Mouse (Mus musculus) stomach, postnatal 0 days (tissue): Measurements from ENCODE around the gene Nkap. TPM values are rescaled to one million over a fixed set of nuclear protein-coding genes. Genes with fewer than 3 reads are reported as not detected.
A peak's percentile ranks its signal among the peaks of the same experiment; 100 is the strongest.
"Not testable (repeated sequence)": the region's sequence is repeated elsewhere in the genome, so short reads cannot be mapped to it uniquely, and the experiment has no call there.

Source experiments
- ATAC-seq: fragments of 200-750 bp; cut with Nextera tagmentation; 2 replicates; pipeline ENCODE4 v1.8.0; 2017; ENCODE audit not compliant: low FRiP score, low TSS enrichment
- DNase-seq: peaks from one replicate; pipeline ENCODE4 v3.0.0-alpha.2; 2016; ENCODE audit warnings: low spot score
- H3K27ac ChIP-seq: fragments of 300-500 bp; sonication (generic); replicated peaks from 2 replicates; pipeline ENCODE4 v1.5.1; 2014; ENCODE audit warnings: mild to moderate bottlenecking, control low read depth
- H3K27me3 ChIP-seq: fragments of 300-500 bp; sonication (generic); 2 replicates; pipeline ENCODE4 v1.6.1; 2014; ENCODE audit warnings: low read length; ENCODE audit not compliant: control insufficient read depth, insufficient read depth
- H3K36me3 ChIP-seq: fragments of 300-500 bp; sonication (generic); 2 replicates; pipeline ENCODE4 v1.6.1; 2014; ENCODE audit warnings: low read length, mixed read lengths; ENCODE audit not compliant: control insufficient read depth, insufficient read depth
- H3K4me1 ChIP-seq: fragments of 300-500 bp; sonication (generic); replicated peaks from 2 replicates; pipeline ENCODE4 v1.6.1; 2014; ENCODE audit warnings: antibody characterized with exemption; ENCODE audit not compliant: control insufficient read depth, insufficient read depth
- H3K4me2 ChIP-seq: fragments of 300-500 bp; sonication (generic); replicated peaks from 2 replicates; pipeline ENCODE4 v1.6.1; 2014; ENCODE audit warnings: low read depth, mild to moderate bottlenecking, control low read depth, moderate library complexity
- H3K4me3 ChIP-seq: fragments of 300-500 bp; sonication (generic); 2 replicates; pipeline ENCODE4 v1.5.1; 2014; ENCODE audit warnings: low read depth, low read length, control low read depth
- H3K9ac ChIP-seq: fragments of 300-500 bp; sonication (generic); 2 replicates; pipeline ENCODE4 v1.6.1; 2014; ENCODE audit warnings: mild to moderate bottlenecking, low read length, control low read depth, mixed read lengths
- H3K9me3 ChIP-seq: fragments of 300-500 bp; sonication (generic); 2 replicates; pipeline ENCODE4 v1.6.1; 2016; ENCODE audit warnings: low read length; ENCODE audit not compliant: control insufficient read depth
- CTCF ChIP-seq: IDR thresholded peaks from 2 replicates; pipeline ENCODE4 v1.5.1; 2016; ENCODE audit warnings: antibody characterized with exemption, low read depth, mild to moderate bottlenecking, moderate library complexity
- EP300 ChIP-seq: optimal IDR thresholded peaks from 2 replicates; pipeline ENCODE3; 2016; ENCODE audit warnings: antibody characterized with exemption
- WGBS: fragments of 180-500 bp; shearing (Covaris S2); extraction: QIAGEN DNeasy Blood & Tissue Kit; methylation state at CpG from one replicate; pipeline ENCODE4 v1.1.7; 2014; 5-methylcytosine and 5-hydroxymethylcytosine counted together
- polyA plus RNA-seq: library from polyadenylated mRNA; unstranded; fragments of >200 nt; fragmentation: Nextera tagmentation; extraction: Ambion mirVana; gene quantifications from 2 replicates; pipeline ENCODE4 v1.2.1, GENCODE M21; 2015

Gene Nkap
- polyA plus RNA-seq, result 6.9 and 7.5 TPM in 2 replicates

GRCm38 (mm10) chrX:37126671-37127358 is at the start of gene Nkap:
TSS of gene Nkap (plus strand) at chrX:37126795.
- H3K9ac ChIP-seq, result peak within 1 kb of the TSS; percentile 77
- no peaks in the 10 kb centered on the region for H3K27me3 ChIP-seq
- DNase-seq, result peak; percentile 77
- no peaks in the 10 kb centered on the region for H3K4me1 ChIP-seq
- ATAC-seq, result peak; percentile 85
- peak within 1 kb of the TSS; percentile 60 for H3K4me3 ChIP-seq
- H3K9me3 ChIP-seq, result no peaks in the 10 kb centered on the region
- H3K36me3 ChIP-seq, result no peaks in the 10 kb centered on the region
- WGBS, result 14% methylated on average over 56 of the region's 58 CpGs
- peak within 1 kb of the TSS; percentile 79 for H3K27ac ChIP-seq
- peak within 1 kb of the TSS; percentile 52 for H3K4me2 ChIP-seq
- TF ChIP-seq CTCF (no peak), EP300 (no peak)

GRCm38 (mm10) chrX:37080345-37080744 is 46.2 kb upstream of the Nkap start:
- not testable (repeated sequence) for H3K4me3 ChIP-seq, H3K9ac ChIP-seq, ATAC-seq, DNase-seq, H3K27me3 ChIP-seq, H3K27ac ChIP-seq, H3K4me2 ChIP-seq, H3K36me3 ChIP-seq, H3K4me1 ChIP-seq, H3K9me3 ChIP-seq
- WGBS, result 73% methylated on average over 3 of the region's 4 CpGs

GRCm38 (mm10) chrX:37081194-37081593 is 45.4 kb upstream of the Nkap start:
- H3K9ac ChIP-seq, result no peak overlapping the region
- no peaks in the 10 kb centered on the region for H3K4me1 ChIP-seq
- H3K4me2 ChIP-seq, result no peak overlapping the region
- no peak overlapping the region for H3K4me3 ChIP-seq
- no peaks in the 10 kb centered on the region for H3K36me3 ChIP-seq
- TF ChIP-seq EP300 (no peak), CTCF (no peak)
- DNase-seq (no peak), ATAC-seq (no peak)
- H3K27me3 ChIP-seq, result no peaks in the 10 kb centered on the region
- no peak overlapping the region for H3K27ac ChIP-seq
- 59% methylated on average over 6 of the region's 6 CpGs for WGBS
- H3K9me3 ChIP-seq, result no peaks in the 10 kb centered on the region

- Histone ChIP-seq H3K4me2 (peak overlapping the region; percentile 42), H3K9ac (peak overlapping the region; percentile 62), H3K9me3 (no peaks in the 10 kb centered on the region), H3K27ac (peak overlapping the region; percentile 81), H3K27me3 (no peaks in the 10 kb centered on the region), H3K4me3 (peak overlapping the region; percentile 52), H3K4me1 (no peaks in the 10 kb centered on the region), H3K36me3 (no peaks in the 10 kb centered on the region)
- ATAC-seq (peak; percentile 16; the same call in 1 of the 2 replicates), DNase-seq (no peak)
- WGBS, result 13% methylated on average over 19 of the region's 19 CpGs
- TF ChIP-seq EP300 (no peak), CTCF (no peak)
Observed at GRCm38 (mm10) chrX:37084318-37084926, 42.2 kb upstream of the Nkap start.

GRCm38 (mm10) chrX:37084927-37085660 is 41.5 kb upstream of the Nkap start, which contains the start of gene Rpl39:
TSS of gene Rpl39 (minus strand) at chrX:37085402.
- ATAC-seq, result peak; percentile 94
- Histone ChIP-seq H3K4me1 (no peaks in the 10 kb centered on the region), H3K27me3 (no peaks in the 10 kb centered on the region), H3K4me3 (peak within 1 kb of the TSS; percentile 52), H3K9me3 (no peaks in the 10 kb centered on the region), H3K4me2 (peak within 1 kb of the TSS; percentile 44), H3K27ac (peak within 1 kb of the TSS; percentile 81), H3K36me3 (no peaks in the 10 kb centered on the region), H3K9ac (peak within 1 kb of the TSS; percentile 62)
- TF ChIP-seq CTCF (no peak), EP300 (no peak)
- WGBS, result 9% methylated on average over 38 of the region's 38 CpGs
- peak; percentile 87 for DNase-seq
